Mouse (Mus musculus): ENCODE results near the gene Shcbp1l.
"Not testable (repeated sequence)": the region's sequence is repeated elsewhere in the genome, so short reads cannot be mapped to it uniquely, and the experiment has no call there.

- TF ChIP-seq POLR2A (IDR thresholded peaks at IDR 0.05; ENCODE audit: extremely low read depth, insufficient read depth, low read length); CTCF (IDR thresholded peaks at IDR 0.05; ENCODE audit: low read depth, low read length): not testable (repeated sequence)
Measured at GRCm38 (mm10) chr1:153413397-153414020, 11.5 kb upstream of the Shcbp1l start.

Measured in liver, adult 2 months (tissue).